Mouse (Mus musculus) spleen, postnatal 36 days (tissue): ENCODE measurements around the gene Zfp597.
"Not testable (repeated sequence)": the region's sequence is repeated elsewhere in the genome, so short reads cannot be mapped to it uniquely, and the experiment has no call there.

Experiments used
- DNase-seq, 2 experiments: peaks; one replicate each; pipeline ENCODE4 v3.0.0; 2022; ENCODE audit warnings: low spot score in 2 of 2, mixed read lengths in 1 of 2

Zfp597 gene

DNA sequence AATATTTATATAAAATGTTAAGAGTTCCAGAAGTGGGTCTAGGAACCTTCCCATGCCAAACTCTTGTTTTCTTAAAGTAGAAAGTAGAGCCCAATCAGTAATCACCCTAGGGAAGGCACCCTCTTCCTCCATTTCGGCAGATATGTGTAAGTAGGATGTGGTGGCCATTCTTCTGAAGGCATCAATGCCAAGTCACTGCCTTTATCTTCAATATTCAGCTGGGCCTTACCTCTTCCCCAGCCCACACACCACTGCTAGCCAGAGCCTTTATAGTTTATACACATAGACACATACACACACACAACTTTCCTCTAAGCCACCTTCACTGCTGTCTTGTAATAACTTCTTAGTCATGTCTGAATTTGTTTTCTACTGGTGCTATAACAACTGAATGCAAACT lies 28.6 kb downstream of the Zfp597 start:
- no peak for DNase-seq

DNA sequence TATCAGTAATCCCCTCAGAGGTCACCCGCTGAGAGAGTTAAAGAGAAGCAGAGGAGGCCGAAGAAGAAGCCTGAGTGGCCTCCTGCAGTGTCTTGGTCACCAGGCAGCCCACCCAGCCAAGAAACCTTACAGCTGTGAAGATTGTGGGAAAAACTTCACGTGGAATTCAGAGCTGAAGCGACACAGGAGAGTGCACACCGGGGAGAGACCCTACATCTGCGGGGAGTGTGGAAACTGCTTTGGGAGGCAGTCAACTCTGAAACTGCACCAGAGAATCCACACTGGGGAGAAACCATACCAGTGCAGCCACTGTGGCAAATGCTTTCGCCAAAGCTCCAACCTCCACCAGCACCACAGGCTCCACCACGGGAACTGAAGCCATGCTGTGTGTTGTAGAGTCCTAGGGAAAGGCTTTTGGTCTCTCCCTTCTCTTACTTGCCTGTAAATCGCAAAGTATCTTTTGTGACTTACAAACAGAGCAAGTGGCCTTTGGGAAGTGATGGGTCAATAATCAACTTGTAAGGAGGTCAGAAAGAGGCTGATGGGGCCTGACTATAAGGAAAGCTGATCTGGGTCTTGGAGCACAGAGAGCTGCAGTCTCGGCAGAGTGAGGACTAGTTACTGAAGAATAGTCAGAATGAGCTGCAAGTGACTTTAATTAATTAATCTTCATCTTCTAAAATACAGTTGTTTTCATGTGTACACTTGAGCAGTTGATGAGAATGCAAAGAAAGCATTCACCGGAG lies 29.8 kb downstream of the Zfp597 start:
- no peak for DNase-seq

DNA sequence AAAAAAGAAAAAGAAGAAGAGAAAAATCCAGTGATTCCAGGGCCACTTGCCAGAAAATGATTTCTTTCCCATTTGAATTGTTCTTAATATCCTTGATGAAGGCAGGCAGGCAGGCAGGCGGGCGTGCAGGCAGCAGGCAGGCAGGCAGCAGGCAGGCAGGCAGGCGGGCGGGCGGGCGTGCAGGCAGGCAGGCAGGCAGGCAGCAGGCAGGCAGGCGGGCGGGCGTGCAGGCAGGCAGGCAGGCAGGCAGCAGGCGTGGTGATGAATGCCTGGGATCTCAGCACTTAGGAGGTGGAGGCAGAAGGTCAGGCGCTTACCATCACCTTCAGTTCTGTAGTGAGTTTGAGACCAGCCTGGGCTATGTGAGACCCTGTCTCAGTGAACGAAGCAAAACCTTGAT lies 31.8 kb downstream of the Zfp597 start:
- DNase-seq: no peak

DNA sequence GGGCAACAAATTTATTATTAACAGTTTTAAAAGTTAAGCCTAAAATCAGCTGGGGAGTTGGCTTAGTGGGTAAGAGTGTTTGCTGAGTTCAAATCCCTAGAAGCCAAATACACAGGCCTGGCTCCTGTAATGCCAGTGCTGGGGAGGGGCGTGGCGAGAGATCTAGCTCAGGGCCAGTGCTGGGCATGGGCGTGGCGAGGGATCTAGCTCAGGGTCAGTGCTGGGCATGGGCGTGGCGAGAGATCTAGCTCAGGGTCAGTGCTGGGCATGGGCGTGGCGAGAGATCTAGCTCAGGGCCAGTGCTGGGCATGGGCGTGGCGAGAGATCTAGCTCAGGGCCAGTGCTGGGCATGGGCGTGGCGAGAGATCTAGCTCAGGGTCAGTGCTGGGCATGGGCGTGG lies 33.1 kb downstream of the Zfp597 start:
- DNase-seq: not testable (repeated sequence)

DNA sequence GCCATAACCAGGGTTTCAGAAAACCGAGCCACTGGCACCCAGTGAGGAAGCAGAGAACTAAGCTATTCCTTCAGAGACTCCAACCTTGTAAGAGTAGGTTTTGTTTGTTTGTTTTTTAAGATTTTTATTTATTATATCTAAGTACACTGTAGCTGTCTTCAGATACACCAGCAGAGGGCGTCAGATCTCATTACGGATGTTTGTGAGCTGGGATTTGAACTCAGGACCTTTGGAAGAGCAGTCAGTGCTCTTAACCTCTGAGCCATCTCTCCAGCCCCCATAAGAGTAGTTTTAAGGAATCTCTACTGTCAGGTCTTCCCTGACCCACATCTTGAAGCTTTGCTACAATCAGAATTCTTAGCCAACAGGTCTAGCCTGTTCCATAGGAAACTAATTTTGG lies 35.9 kb downstream of the Zfp597 start:
- no peak for DNase-seq

DNA sequence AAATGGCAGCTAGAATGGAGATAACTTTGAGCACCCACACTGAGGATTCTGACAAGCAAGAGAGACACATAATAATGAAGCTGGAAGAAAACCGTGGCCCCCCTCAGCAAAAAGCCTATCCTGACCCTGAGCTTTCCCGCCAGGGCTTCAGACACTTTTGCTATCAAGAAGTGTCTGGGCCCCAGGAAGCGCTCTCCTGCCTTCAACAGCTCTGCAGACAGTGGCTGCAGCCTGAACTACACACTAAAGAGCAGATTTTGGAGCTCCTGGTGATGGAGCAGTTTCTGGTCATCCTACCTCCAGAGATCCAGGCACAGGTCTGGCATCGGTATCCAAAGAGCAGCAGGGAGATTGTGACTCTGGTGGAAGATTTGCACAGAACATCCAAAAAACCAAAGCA lies 36.5 kb downstream of the Zfp597 start:
- no peak for DNase-seq

DNA sequence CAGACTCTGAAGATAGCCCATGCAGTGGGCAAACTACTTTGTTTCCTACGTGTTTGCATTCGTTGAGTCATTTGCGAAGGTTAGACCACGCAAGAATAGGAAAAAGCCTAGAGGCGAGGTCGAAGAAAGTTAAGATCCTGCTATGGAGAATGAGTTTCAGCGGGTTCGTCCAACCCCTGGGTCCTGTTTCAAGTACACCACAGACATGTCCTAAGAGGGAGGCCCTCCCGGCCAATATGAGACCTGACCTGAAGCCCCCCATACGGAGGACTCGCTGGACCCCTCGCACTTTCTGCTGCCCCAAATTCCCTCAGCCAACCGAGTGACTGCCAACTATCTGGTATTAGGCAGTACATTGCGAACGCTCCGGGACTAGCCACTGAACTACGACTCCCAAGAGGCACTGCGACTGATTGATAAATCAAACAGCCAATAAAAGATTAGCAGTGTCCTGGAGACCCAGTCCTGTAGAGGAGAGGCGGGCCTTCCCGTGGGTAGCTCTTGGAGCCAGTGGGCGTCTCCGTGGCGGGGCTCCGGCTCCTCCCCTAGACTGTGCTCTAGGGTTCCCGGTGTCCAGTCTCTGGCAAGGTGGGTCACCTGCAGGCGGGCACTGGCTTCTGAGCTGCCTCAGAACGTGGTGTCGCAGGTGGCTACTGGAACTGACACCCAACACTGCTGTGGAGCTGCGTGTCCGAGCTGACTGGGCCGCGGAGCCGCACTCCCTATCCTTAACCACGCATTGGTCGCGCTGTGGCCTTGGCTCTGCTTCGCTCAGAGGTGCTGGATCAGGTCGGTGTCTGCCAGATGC lies 37.4 kb downstream of the Zfp597 start, which contains the start of gene Zfp174:
Zfp174 (plus strand) TSS at position 558 of the 808 bp plus-strand sequence.
- DNase-seq: peak; percentile 95

DNA sequence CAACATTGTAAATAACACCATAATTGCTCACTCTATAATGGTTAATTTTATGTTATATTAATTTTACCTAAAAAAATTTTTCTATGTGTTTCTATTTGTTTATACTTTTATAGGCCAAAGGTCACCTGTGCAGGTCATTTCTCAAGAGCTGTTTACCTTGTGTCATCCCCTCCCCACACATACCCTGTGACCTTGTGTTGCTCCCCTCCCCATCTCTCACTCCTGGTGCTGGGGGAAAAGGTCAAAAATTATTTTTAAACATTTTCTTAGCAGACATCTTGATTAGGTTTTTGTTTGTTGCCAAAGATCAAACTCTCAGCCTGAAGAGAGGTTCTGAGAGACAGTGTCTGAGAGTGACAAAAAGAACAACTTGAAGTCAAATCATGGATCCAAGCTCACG lies 40.6 kb downstream of the Zfp597 start:
- DNase-seq: no peak

DNA sequence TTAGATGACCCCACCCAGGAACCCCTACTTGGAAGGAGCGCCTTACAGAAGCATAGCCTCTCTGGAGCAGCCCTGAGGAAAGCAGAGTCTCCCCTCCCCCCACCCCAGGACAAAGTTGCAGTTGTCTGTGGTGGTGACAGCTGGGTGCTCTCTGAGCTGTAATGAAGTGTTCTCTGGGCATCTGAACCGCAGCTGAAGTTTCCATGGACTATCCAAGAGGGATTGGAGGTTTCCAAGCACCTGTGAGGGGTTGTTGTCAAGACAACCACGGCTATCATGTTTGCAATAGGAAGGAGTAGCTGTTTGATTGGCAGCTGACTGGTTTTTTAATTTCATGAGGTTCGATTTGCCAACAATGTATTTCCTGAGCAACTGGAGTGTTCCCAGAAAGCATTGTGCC lies 41.4 kb downstream of the Zfp597 start:
- no peak for DNase-seq

DNA sequence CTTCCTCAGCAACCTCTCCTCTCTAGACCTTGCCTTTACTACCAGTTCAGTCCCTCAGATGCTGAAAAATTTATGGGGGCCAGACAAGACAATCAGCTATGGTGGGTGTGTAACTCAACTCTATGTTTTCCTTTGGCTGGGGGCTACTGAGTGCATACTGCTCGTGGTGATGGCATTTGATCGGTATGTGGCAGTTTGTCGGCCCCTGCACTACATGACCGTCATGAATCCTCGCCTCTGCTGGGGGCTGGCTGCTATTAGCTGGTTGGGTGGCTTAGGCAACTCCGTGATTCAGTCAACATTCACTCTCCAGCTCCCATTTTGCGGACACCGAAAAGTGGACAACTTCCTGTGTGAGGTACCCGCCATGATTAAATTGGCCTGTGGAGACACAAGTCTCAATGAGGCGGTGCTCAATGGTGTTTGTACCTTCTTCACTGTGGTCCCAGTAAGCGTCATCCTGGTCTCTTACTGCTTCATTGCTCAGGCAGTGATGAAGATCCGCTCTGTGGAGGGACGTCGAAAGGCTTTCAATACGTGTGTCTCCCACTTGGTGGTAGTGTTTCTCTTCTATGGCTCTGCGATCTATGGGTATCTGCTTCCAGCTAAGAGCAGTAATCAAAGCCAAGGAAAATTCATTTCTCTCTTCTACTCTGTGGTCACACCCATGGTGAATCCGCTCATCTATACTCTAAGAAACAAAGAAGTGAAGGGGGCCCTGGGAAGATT lies 45.0 kb downstream of the Zfp597 start:
- no peak for DNase-seq

DNA sequence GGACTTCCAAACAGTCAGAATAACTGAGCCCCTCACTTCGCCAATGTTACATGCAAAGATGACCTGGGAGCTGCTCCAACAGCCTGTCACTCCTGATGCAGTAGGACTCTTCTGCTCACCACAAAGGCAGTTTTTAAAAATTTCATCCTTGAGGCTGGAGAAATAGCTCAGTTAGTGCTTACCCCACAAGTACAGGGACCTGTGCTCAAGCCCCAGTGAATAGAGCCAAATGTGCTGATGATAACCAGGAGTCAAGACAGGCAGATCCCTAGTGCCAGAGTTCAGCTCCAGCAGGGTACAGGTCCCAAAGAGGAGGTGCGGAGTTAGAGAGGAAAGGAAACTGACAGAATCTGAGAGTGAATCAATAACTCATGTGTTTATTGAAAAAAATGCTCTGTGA lies 48.9 kb downstream of the Zfp597 start:
- no peak for DNase-seq

DNA sequence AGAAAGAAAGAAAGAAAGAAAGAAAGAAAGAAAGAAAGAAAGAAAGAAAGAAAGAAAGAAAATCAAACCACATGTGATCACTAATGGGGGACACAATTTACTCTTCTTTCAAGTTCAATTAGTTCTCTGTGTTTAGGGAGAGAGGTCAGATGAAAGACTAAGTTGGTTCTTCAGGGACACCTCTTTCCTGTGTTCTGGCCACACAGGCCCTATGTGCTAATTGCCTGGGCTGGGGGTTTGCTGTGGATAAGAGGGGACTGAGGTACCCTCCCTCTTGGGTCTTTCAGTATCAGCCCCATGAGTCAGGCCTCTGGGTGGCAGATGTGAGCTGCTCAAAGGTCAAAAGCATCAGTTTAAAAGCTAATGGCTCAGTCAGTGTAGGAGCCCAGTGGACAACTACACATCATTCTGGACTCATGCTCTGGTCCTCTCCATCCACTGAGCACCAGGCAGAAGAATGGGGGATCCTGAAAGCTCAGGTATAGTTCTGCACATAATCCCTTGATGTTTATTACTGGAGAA lies 53.7 kb downstream of the Zfp597 start, which contains the start of gene Olfr15:
Olfr15 (plus strand) TSS at position 291 of the 522 bp plus-strand sequence.
- DNase-seq: no peak

DNA sequence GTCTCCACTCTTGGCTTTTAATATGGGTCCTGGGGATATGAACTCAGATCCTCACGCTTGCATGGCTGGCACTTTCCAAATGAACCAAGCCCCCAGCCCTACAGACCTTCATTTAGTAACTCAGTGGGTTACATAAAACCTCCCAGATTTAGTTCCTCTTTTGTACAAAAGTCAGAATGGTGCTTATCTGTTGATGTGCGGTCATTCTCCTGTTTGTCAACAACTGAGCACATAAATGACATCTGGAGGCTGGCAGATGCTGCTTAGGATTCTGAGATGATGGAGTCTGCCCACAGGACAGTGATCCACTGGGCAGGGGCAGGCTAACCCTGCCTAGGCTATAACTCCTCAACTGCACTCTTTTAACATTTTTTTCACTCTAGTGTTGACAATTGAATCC lies 54.6 kb downstream of the Zfp597 start:
- DNase-seq: no peak

DNA sequence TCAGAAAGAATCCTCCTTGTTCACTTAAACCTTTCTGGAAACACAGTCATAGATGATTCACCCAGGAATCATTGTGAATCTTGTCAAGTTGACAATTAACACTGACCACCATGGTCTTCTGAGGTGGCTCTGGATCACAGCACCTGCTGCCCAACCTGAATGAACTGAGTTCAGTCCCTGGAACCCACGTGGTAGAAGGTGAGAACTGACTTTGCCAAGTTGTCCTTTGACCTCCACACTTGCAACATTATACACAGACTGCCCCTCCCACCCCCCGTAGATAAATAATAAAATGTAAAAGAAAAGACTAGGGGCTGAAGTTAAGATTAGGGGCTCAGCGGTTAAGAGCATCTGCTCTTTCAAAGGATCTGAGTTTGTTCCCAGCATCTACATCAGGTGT lies 56.3 kb downstream of the Zfp597 start:
- no peak for DNase-seq

DNA sequence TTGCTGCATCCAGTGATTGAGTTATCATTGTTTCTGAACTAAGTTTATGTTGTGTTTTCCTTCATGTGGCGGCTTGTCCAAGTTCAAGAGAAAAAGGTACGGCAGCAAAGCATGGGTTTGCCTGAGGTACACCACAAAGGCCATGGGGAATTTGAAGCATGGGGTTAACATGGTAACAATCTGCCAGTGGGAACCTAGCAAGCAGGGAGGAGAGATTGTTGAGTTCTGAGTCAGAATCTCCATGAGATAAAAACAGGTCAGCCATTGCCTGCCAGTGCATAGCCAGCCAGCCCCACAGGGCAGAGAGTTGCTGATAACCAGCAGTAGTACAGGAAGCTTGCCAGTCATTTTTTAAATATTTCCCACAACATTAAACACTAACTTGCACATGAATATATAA lies 64.2 kb downstream of the Zfp597 start:
- no peak for DNase-seq

DNA sequence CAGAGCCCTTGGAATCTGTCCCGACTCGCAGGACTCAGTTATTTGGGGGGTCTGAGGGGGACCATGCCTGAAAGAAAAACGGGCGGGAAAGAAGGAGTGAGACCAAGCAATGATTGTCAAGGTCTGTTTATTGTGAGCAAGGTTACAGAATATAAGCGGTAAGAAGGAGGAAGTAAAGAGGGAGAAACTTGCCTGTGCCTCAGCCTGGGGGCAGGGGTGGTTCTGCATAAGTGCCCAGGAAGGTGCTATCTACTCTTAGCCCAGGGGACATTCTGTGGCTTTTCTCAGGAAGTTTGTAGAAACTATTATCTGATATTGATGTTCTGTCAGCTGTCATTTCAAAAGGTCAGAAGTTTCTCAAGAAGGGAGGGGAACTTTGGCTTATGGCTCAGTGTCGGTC lies 69.7 kb downstream of the Zfp597 start:
- DNase-seq: peak; percentile 77 to 78
